Mouse (Mus musculus) spleen, adult 2 months (tissue): ENCODE measurements around the gene Dnajc7.

Source experiments
- CTCF ChIP-seq: fragments of 200-500 bp; IDR thresholded peaks from 2 replicates; pipeline ENCODE4 v1.5.1; 2011; ENCODE audit warnings: mild to moderate bottlenecking, inconsistent platforms; ENCODE audit not compliant: insufficient read depth, insufficient read length, insufficient replicate concordance; ENCODE audit errors: extremely low read depth
- POLR2A ChIP-seq: fragments of 200-500 bp; IDR thresholded peaks from 2 replicates; pipeline ENCODE4 v1.6.1; 2011; ENCODE audit warnings: low read depth, low read length, inconsistent platforms

DNA sequence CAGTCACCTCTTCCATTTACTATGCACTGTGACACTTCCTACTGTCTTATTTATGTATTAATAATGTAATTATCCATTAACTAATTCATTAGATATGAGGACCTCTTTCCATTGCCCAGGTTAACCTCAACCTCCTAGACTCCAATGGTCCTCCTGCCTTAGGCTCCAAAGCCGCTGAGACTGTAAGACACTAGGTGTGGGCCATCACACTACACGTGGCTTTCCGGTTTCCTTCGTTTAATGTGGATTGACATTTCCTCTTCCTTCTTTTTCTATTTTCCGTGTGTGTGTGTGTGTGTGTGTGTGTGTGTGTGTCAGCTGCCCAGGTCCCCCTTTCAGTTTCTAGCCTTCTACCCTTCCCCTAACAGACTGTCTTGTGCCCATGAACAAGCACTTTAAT is 52.7 kb downstream of the Dnajc7 start:
- no peak for TF ChIP-seq CTCF
- TF ChIP-seq POLR2A: no peak
